Mouse (Mus musculus) heart, adult 8-10 months (tissue): ENCODE results near the gene Slc25a3. TPM values are rescaled to one million over a fixed set of nuclear protein-coding genes. Genes with fewer than 3 reads are reported as not detected.

Experiments used
- DNase-seq: peaks from one replicate; pipeline ENCODE4 v3.0.0; 2022; ENCODE audit warnings: low spot score
- total RNA-seq, 4 experiments: library from RNA; stranded (reverse); gene quantifications; 2 replicates each; pipeline ENCODE4 v1.2.4; 2022

The Slc25a3 gene
- total RNA-seq, 4 experiments from 2014 or later = 2,608 to 2,760 (median 2,679) TPM

DNA sequence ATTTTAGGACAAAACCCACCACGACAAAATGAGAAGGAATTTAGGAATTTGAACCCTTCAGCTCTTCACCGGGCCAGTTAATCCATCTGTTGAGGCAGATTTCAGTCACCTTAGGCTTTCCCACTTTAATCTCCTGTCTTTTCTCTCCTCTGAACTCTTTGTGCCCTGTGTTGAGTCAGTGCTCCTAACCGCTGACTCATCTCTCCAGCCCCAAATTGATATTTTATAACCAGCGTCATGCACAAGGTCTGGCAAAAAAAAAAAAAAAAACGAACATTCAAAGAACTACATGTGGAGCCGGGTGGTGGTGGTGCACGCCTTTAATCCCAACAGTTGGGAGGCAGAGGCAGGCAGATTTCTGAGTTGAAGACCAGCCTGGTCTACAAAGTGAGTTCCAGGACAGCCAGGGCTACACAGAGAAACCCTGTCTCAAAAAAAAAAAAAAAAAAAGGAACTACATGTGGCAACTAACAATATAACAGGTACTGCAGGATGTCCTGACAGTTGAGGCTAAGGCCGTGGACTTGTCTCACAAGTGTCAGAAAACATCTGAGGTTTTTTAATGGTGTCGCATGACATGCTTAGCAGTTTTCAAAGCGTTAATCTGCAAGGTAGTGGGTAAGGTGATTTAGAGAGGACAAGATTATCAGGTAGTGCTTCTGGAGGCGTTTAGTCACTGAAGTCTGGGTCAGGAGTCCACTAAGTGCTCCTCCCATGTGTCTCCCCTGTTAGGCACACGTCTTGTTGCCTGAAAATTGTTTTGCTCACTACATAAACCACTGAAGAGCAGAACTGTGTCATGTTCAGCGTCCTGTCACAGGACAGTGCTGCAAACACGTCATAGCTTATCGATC, 29.4 kb downstream of the Slc25a3 start:
- DNase-seq = no peak

DNA sequence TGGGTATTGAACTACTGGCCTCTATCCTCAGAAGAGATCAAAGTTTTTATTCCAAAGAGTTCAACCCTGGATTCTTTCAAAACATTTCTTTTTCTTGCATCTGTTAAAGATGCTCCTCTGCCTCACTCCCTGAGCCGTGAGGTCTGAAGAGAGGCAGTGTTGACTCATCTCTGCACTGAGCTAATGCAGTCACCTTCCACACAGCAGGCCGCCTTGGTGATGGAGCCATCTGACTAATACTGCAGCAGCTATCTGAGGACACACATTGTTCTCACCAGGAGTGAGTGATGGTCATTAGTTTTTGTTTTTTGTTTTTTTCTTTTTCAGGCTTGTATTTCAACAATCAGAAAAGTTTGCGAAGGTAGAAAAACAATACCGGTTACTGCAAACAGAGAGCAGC, 31.0 kb downstream of the Slc25a3 start:
- no peak for DNase-seq

DNA sequence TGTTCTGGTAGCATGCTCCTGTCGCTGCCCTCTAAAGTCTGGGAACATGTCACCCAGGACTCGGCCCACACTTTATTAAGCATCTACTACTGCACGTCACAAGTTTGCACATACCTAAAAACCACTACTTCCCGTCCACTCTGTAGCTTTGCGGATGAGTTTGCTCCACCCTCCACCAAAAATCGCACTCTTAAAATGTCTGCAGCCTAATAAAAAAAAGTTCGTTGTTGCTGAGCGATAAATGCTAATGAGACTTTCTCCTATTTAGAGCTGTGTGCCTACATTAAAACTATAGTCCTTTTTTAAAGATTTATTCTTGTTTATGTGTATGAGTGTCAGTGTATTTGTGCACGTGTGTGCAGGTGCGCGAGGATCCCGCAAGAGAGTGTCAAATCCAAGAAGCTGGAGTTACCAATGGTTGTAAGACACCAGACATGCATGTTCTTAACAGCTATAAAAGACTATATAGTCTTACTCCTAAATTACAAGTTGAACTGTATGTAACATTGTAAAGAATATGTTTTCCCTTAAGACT, 40.4 kb downstream of the Slc25a3 start:
- DNase-seq = no peak

DNA sequence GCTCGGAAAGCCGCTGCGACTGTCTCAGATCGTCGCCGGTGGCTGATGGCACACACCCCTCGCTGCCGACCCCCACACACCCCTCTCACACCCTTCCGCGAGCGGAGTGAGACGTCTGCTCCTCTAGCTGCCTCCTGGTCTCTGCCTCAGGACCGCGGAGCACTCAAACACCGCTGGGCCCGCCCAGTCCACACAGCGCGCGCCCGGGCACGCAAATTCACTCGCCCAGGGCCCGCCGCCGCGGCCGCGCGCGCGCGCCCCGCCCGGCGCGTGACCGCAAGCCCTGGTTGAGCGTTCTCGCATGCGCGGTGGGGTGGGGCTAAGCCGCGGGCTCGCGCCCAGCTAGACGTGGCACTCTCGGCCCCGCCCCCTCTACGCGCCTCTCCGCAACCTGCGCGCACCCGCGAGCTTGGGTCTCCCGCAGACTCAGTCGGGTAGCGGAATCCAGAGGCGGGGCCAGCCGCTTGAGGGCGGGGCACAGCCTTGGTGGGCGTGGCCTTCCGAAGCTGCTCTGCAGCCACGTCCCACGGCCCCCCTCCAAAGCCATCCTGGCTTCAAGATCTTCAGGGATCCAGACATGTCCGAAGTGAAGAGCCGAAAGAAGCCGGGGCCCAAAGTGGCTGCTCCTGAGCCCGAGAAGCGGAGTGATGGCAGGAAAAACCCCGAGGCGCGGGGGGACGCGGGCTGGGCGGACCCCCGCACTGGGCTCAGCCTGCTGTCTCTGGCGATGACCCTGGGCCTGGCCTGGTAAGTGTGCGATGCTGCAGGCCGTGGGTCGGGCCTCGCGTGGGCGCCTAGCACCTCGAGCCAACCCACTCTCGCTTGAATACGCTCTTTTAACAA, 41.1 kb downstream of the Slc25a3 start, which contains the start of the genes Apaf1 and Ikbip:
TSS of gene Apaf1 (minus strand) at position 221 of the 843 bp plus-strand sequence.
TSS of gene Ikbip (plus strand) at position 391 of the 843 bp plus-strand sequence.
- peak; percentile 99 for DNase-seq

DNA sequence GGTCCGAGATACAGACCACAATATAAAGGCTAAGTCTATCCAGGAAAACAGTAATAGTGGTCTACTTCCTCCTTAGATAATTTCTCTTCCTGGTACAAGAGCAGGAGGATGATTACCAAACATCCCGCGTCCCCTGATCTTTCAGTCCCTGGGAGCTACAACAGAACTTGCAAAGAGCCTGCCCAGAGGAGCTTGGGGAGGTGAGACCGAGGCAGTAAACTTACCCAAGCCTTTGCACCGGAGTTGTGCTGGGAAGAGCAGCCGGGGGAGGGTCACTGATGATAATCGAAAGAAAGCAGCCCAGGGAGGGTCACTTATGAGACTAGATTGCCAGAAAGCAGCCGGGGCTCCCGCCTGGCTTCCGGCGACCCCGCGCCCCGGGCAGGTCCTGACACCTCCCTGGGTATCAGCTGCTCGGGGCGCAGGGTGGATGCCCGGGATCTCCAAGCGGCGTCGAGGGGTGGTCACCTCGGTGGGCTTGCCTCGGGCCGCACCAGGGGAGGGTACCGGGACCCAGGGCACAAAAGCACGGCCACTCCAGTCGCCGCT, 41.8 kb downstream of the Slc25a3 start:
- DNase-seq = peak; percentile 20

GRCm38 (mm10) chr10:91080540-91080939, 43.3 kb downstream of the Slc25a3 start:
- peak; percentile 40 for DNase-seq

DNA sequence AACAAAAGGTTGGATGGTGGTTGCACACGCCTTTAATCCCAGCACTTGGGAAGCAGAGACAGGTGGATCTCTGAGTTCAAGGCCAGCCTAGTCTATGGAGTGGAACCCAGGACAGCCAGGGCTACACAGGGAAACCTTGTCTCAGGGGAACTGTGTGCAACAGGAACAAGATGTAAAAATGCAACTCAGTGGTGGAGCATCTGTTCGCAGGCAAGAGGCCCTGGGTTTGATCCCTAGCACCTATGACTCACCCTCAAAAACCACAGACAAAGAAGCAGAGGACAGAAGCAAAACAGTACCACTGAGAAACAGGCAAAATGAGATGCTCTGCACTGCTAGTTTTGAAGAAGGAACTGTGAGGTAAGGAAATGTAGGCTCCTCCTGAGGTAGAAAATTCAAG, 47.2 kb downstream of the Slc25a3 start:
- no peak for DNase-seq

- no peak for DNase-seq
These were observed 50.5 kb downstream of the Slc25a3 start for GRCm38 (mm10) chr10:91073345-91073744.

DNA sequence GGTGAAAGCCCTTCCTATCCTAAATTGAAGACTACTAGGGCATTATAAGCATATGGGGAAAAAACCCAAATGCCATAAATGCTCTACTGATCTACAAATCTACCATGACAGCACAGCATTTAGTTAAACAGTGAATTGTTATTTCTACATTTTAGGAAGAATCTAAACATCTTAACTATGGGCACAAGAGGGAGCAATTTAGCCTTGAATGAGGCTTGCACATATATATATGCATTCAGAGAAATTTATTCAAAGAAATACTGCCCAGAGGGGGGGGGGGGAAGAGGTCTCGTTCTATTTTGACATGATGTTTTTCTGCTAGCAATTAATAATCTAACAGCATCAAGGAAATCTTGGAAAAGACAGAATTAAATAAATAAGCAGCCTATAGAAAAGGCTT, 52.1 kb downstream of the Slc25a3 start:
- no peak for DNase-seq

Other genes with a start within 250 kb of the Slc25a3 start
- gene Apaf1, start 41.3 kb downstream of the Slc25a3 start, total RNA-seq = 1 to 10 TPM; 4.3 to 7.4 (median 5.6) TPM
- 10 to 100 TPM; 19.8 to 22.9 (median 21.7) TPM for gene Ikbip, start 41.1 kb downstream of the Slc25a3 start, total RNA-seq
- gene Tmpo, start 57.3 kb upstream of the Slc25a3 start, total RNA-seq = 10 to 100 TPM; 36.7 to 45.0 (median 41.1) TPM